Mouse (Mus musculus): ENCODE measurements at regions not wholly inside any gene's neighbourhood (a gene's known extent, or its start where the extent isn't known, plus 50 kb on each side); places are given as distances from the start of the nearest gene placed in this dataset.

- DNase-seq (ENCODE audit: low read depth, low spot score) = no peak
- Histone ChIP-seq H3K79me2 (ENCODE audit: control insufficient read depth, insufficient read depth, low read length, poor library complexity) (no peaks in the 10 kb centered on the region), H3K4me3 (ENCODE audit: control insufficient read depth in 1 of 2, insufficient read depth in 1 of 2, low read depth in 2 of 2, low read length in 2 of 2) (no peak overlapping the region), H3K4me1 (ENCODE audit: control insufficient read depth in 1 of 2, insufficient read depth in 2 of 2, low read length in 2 of 2) (no peaks in the 10 kb centered on the region), H3K27me3 (ENCODE audit: control insufficient read depth in 1 of 2, insufficient read depth in 2 of 2, low read length in 2 of 2) (no peaks in the 10 kb centered on the region), H3K9me3 (replicated peaks; ENCODE audit: insufficient read depth, low read length) (no peaks in the 10 kb centered on the region), H3K9ac (ENCODE audit: control insufficient read depth, low read depth, low read length, poor library complexity, severe bottlenecking) (no peak overlapping the region), H3K36me3 (ENCODE audit: control insufficient read depth in 1 of 2, insufficient read depth in 2 of 2, low read length in 2 of 2) (no peaks in the 10 kb centered on the region), H3K27ac (ENCODE audit: control insufficient read depth, low read depth, low read length) (no peak overlapping the region)
- no peak for TF ChIP-seq POLR2AphosphoS5 (IDR thresholded peaks at IDR 0.05; ENCODE audit: borderline replicate concordance, low read depth, low read length)
Measured at GRCm38 (mm10) chr8:116290671-116291245, 214.0 kb upstream of the Dynlrb2 start.

GRCm38 (mm10) chr8:116289237-116289636, 215.5 kb upstream of the Dynlrb2 start:
- Histone ChIP-seq H3K4me1 (ENCODE audit: control insufficient read depth in 1 of 2, insufficient read depth in 2 of 2, low read length in 2 of 2) (no peaks in the 10 kb centered on the region), H3K27me3 (ENCODE audit: control insufficient read depth in 1 of 2, insufficient read depth in 2 of 2, low read length in 2 of 2) (no peaks in the 10 kb centered on the region), H3K36me3 (ENCODE audit: control insufficient read depth in 1 of 2, insufficient read depth in 2 of 2, low read length in 2 of 2) (no peaks in the 10 kb centered on the region), H3K4me3 (ENCODE audit: control insufficient read depth in 1 of 2, insufficient read depth in 1 of 2, low read depth in 2 of 2, low read length in 2 of 2) (no peak overlapping the region), H3K9ac (ENCODE audit: control insufficient read depth, low read depth, low read length, poor library complexity, severe bottlenecking) (no peak overlapping the region), H3K9me3 (replicated peaks; ENCODE audit: insufficient read depth, low read length) (no peaks in the 10 kb centered on the region), H3K79me2 (ENCODE audit: control insufficient read depth, insufficient read depth, low read length, poor library complexity) (no peaks in the 10 kb centered on the region), H3K27ac (ENCODE audit: control insufficient read depth, low read depth, low read length) (no peak overlapping the region)
- DNase-seq (ENCODE audit: low read depth, low spot score) = no peak
- no peak for TF ChIP-seq TBP (IDR thresholded peaks at IDR 0.05; ENCODE audit: low read depth, low read length)
- no peak for TF ChIP-seq BHLHE40 (IDR thresholded peaks at IDR 0.05; ENCODE audit: borderline replicate concordance, low read depth, low read length)
- TF ChIP-seq MYB (IDR thresholded peaks at IDR 0.05; ENCODE audit: low read depth, low read length) = no peak
- TF ChIP-seq CHD2 (IDR thresholded peaks at IDR 0.05; ENCODE audit: low read length) = no peak
- no peak for TF ChIP-seq TCF12 (IDR thresholded peaks at IDR 0.05; ENCODE audit: low read depth, low read length)
- TF ChIP-seq MAX (IDR thresholded peaks at IDR 0.05; ENCODE audit: low read length) = no peak

- DNase-seq (ENCODE audit: low read depth, low spot score) = no peak
- Histone ChIP-seq H3K27me3 (ENCODE audit: control insufficient read depth in 1 of 2, insufficient read depth in 2 of 2, low read length in 2 of 2) (no peaks in the 10 kb centered on the region), H3K9ac (ENCODE audit: control insufficient read depth, low read depth, low read length, poor library complexity, severe bottlenecking) (no peak overlapping the region), H3K4me1 (ENCODE audit: control insufficient read depth in 1 of 2, insufficient read depth in 2 of 2, low read length in 2 of 2) (no peaks in the 10 kb centered on the region), H3K79me2 (ENCODE audit: control insufficient read depth, insufficient read depth, low read length, poor library complexity) (no peaks in the 10 kb centered on the region), H3K36me3 (ENCODE audit: control insufficient read depth in 1 of 2, insufficient read depth in 2 of 2, low read length in 2 of 2) (no peaks in the 10 kb centered on the region), H3K9me3 (replicated peaks; ENCODE audit: insufficient read depth, low read length) (no peaks in the 10 kb centered on the region), H3K4me3 (ENCODE audit: control insufficient read depth in 1 of 2, insufficient read depth in 1 of 2, low read depth in 2 of 2, low read length in 2 of 2) (no peak overlapping the region), H3K27ac (ENCODE audit: control insufficient read depth, low read depth, low read length) (no peak overlapping the region)
- no peak for TF ChIP-seq CHD1 (IDR thresholded peaks at IDR 0.05; ENCODE audit: low read depth, low read length)
Measured at GRCm38 (mm10) chr8:116283990-116284389, 220.8 kb upstream of the Dynlrb2 start.

GRCm38 (mm10) chr8:116282341-116282740, 222.4 kb upstream of the Dynlrb2 start:
- H3K9ac ChIP-seq (ENCODE audit: control insufficient read depth, low read depth, low read length, poor library complexity, severe bottlenecking) = no peak overlapping the region
- no peaks in the 10 kb centered on the region for H3K27me3 ChIP-seq (ENCODE audit: control insufficient read depth in 1 of 2, insufficient read depth in 2 of 2, low read length in 2 of 2)

More at GRCm38 (mm10) chr8:116282341-116282740, 222.4 kb upstream of the Dynlrb2 start:
- no peak for TF ChIP-seq RCOR1 (IDR thresholded peaks at IDR 0.05; ENCODE audit: low read depth, low read length)
- TF ChIP-seq SIN3A (IDR thresholded peaks at IDR 0.05; ENCODE audit: low read length) = no peak
- TF ChIP-seq USF1 (IDR thresholded peaks at IDR 0.05; ENCODE audit: low read depth, low read length) = no peak
- TF ChIP-seq JUND (IDR thresholded peaks at IDR 0.05; ENCODE audit: low read depth, low read length) = no peak
- no peak for TF ChIP-seq TCF12 (IDR thresholded peaks at IDR 0.05; ENCODE audit: low read depth, low read length)
- TF ChIP-seq MAFK (IDR thresholded peaks at IDR 0.05; ENCODE audit: borderline replicate concordance, low read depth, low read length) = no peak
- no peak for TF ChIP-seq NELFE (IDR thresholded peaks at IDR 0.05; ENCODE audit: low read depth, low read length)
- no peak for TF ChIP-seq GABPA (IDR thresholded peaks at IDR 0.05; ENCODE audit: low read depth, low read length)
- no peak for TF ChIP-seq MAZ (IDR thresholded peaks at IDR 0.05; ENCODE audit: low read depth, low read length)
- no peak for TF ChIP-seq ZC3H11A (IDR thresholded peaks at IDR 0.05; ENCODE audit: low read depth, low read length)
- no peak for TF ChIP-seq ZNF384 (IDR thresholded peaks at IDR 0.05; ENCODE audit: low read depth, low read length)
- no peaks in the 10 kb centered on the region for H3K9me3 ChIP-seq (replicated peaks; ENCODE audit: insufficient read depth, low read length)
- no peak overlapping the region for H3K4me3 ChIP-seq (ENCODE audit: control insufficient read depth in 1 of 2, insufficient read depth in 1 of 2, low read depth in 2 of 2, low read length in 2 of 2)
- no peak overlapping the region for H3K27ac ChIP-seq (ENCODE audit: control insufficient read depth, low read depth, low read length)
- H3K36me3 ChIP-seq (ENCODE audit: control insufficient read depth in 1 of 2, insufficient read depth in 2 of 2, low read length in 2 of 2) = no peaks in the 10 kb centered on the region
- H3K4me1 ChIP-seq (ENCODE audit: control insufficient read depth in 1 of 2, insufficient read depth in 2 of 2, low read length in 2 of 2) = no peaks in the 10 kb centered on the region
- no peaks in the 10 kb centered on the region for H3K79me2 ChIP-seq (ENCODE audit: control insufficient read depth, insufficient read depth, low read length, poor library complexity)
- no peak for DNase-seq (ENCODE audit: low read depth, low spot score)

Data from MEL (cell line).